Mouse (Mus musculus) forebrain, postnatal 0 days (tissue): ENCODE measurements around the gene Amer3. TPM values are rescaled to one million over a fixed set of nuclear protein-coding genes. Genes with fewer than 3 reads are reported as not detected.
A peak's percentile ranks its signal among the peaks of the same experiment; 100 is the strongest.
"Not testable (repeated sequence)": the region's sequence is repeated elsewhere in the genome, so short reads cannot be mapped to it uniquely, and the experiment has no call there.

ENCODE experiments used
- ATAC-seq: fragments of 200-750 bp; cut with Nextera tagmentation; 2 replicates; pipeline ENCODE4 v1.8.0; 2017; ENCODE audit warnings: mild to moderate bottlenecking, moderate library complexity
- DNase-seq: peaks from one replicate; pipeline ENCODE4 v3.0.0-alpha.2; 2015
- H3K27ac ChIP-seq: fragments of 300-500 bp; sonication (generic); 2 replicates; pipeline ENCODE4 v1.5.1; 2014; ENCODE audit warnings: low read depth, mild to moderate bottlenecking, antibody characterized with exemption, low read length, moderate library complexity, mixed read lengths
- H3K27me3 ChIP-seq: fragments of 300-500 bp; sonication (generic); 2 replicates; pipeline ENCODE4 v1.6.1; 2014; ENCODE audit warnings: mild to moderate bottlenecking, low read length, mixed read lengths; ENCODE audit not compliant: insufficient read depth
- H3K36me3 ChIP-seq: fragments of 300-500 bp; sonication (generic); 2 replicates; pipeline ENCODE4 v1.6.1; 2014; ENCODE audit warnings: mild to moderate bottlenecking, moderate library complexity; ENCODE audit not compliant: insufficient read depth
- H3K4me1 ChIP-seq: fragments of 300-500 bp; sonication (generic); 2 replicates; pipeline ENCODE4 v1.6.1; 2014; ENCODE audit warnings: antibody characterized with exemption; ENCODE audit not compliant: insufficient read depth
- H3K4me2 ChIP-seq: fragments of 300-500 bp; sonication (generic); 2 replicates; pipeline ENCODE4 v1.6.1; 2014; ENCODE audit warnings: low read depth, mild to moderate bottlenecking, moderate library complexity
- H3K4me3 ChIP-seq: fragments of 300-500 bp; sonication (generic); 2 replicates; pipeline ENCODE4 v1.5.1; 2014; ENCODE audit warnings: low read depth, low read length, mixed read lengths
- H3K9ac ChIP-seq: fragments of 300-500 bp; sonication (generic); 2 replicates; pipeline ENCODE4 v1.6.1; 2014; ENCODE audit warnings: mild to moderate bottlenecking
- H3K9me3 ChIP-seq: fragments of 300-500 bp; sonication (generic); 2 replicates; pipeline ENCODE4 v1.6.1; 2016; ENCODE audit warnings: low read length
- CTCF ChIP-seq: sonication (generic); IDR thresholded peaks from 2 replicates; pipeline ENCODE4 v1.5.1; 2016; ENCODE audit warnings: antibody characterized with exemption, control low read depth, low read depth
- WGBS: fragments of 180-500 bp; shearing (Covaris S2); extraction: QIAGEN DNeasy Blood & Tissue Kit; methylation state at CpG from one replicate; pipeline ENCODE4 v1.1.7; 2014; 5-methylcytosine and 5-hydroxymethylcytosine counted together
- polyA plus RNA-seq: library from polyadenylated mRNA; unstranded; fragments of >200 nt; fragmentation: Nextera tagmentation; extraction: Ambion mirVana; gene quantifications from 2 replicates; pipeline ENCODE4 v1.2.1, GENCODE M21; 2015
- total RNA-seq: library from RNA; depleted of rRNA; stranded (reverse); fragments of >200 nt; gene quantifications from 2 replicates; pipeline ENCODE4 v1.2.3, GENCODE M21; 2014; rRNA removed

Gene Amer3
- total and polyA plus RNA-seq, 2 experiments from 2014 or later: 25.0 to 68.5 TPM

GRCm38 (mm10) chr1:34601323-34602047, 22.0 kb downstream of the Amer3 start:
- 85% methylated on average over 3 of the region's 3 CpGs for WGBS
- ATAC-seq: no peak
- 0 out of 2 replicates have a peak, but pooled peaks cover 2% of the 10 kb centered on the region for H3K36me3 ChIP-seq
- H3K4me3 ChIP-seq: no peak overlapping the region
- no peak overlapping the region for H3K4me2 ChIP-seq
- no peaks in the 10 kb centered on the region for H3K27me3 ChIP-seq
- H3K9ac ChIP-seq: no peak overlapping the region
- no peak for DNase-seq
- no peak for TF ChIP-seq CTCF
- no peak overlapping the region for H3K27ac ChIP-seq
- H3K9me3 ChIP-seq: no peaks in the 10 kb centered on the region
- no peaks in the 10 kb centered on the region for H3K4me1 ChIP-seq

- WGBS: 13% methylated on average over 8 of the region's 8 CpGs
- peak; percentile 88 for DNase-seq
- Histone ChIP-seq H3K27ac (no peak overlapping the region), H3K27me3 (no peaks in the 10 kb centered on the region), H3K36me3 (no peaks in the 10 kb centered on the region), H3K4me3 (no peak overlapping the region), H3K4me2 (no peak overlapping the region), H3K4me1 (no peaks in the 10 kb centered on the region), H3K9me3 (no peaks in the 10 kb centered on the region), H3K9ac (no peak overlapping the region)
- peak; percentile 96 for TF ChIP-seq CTCF
- ATAC-seq: peak; percentile 85
Measured at GRCm38 (mm10) chr1:34602363-34602762, 22.9 kb downstream of the Amer3 start.

GRCm38 (mm10) chr1:34613801-34614200, 34.3 kb downstream of the Amer3 start:
- Histone ChIP-seq H3K4me1 (no peaks in the 10 kb centered on the region), H3K27ac (no peak overlapping the region), H3K9me3 (no peaks in the 10 kb centered on the region), H3K27me3 (no peaks in the 10 kb centered on the region), H3K36me3 (no peaks in the 10 kb centered on the region), H3K9ac (no peak overlapping the region), H3K4me3 (no peak overlapping the region), H3K4me2 (no peak overlapping the region)
- 54% methylated on average over 2 of the region's 2 CpGs for WGBS
- no peak for ATAC-seq
- no peak for TF ChIP-seq CTCF
- no peak for DNase-seq

GRCm38 (mm10) chr1:34620116-34620515, 40.7 kb downstream of the Amer3 start:
- H3K36me3 ChIP-seq, H3K4me2 ChIP-seq, H3K9ac ChIP-seq, DNase-seq, ATAC-seq, H3K27me3 ChIP-seq, H3K4me1 ChIP-seq, H3K9me3 ChIP-seq, H3K27ac ChIP-seq, H3K4me3 ChIP-seq: not testable (repeated sequence)
- 95% methylated on average over 13 of the region's 13 CpGs for WGBS

GRCm38 (mm10) chr1:34620761-34621160, 41.3 kb downstream of the Amer3 start:
- not testable (repeated sequence) for H3K36me3 ChIP-seq, ATAC-seq, H3K9me3 ChIP-seq, H3K4me2 ChIP-seq, H3K4me3 ChIP-seq, DNase-seq, H3K4me1 ChIP-seq, H3K27ac ChIP-seq, H3K9ac ChIP-seq, H3K27me3 ChIP-seq
- WGBS: 92% methylated on average over 5 of the region's 5 CpGs

GRCm38 (mm10) chr1:34635711-34636110, 56.3 kb downstream of the Amer3 start:
- Histone ChIP-seq H3K27me3 (no peaks in the 10 kb centered on the region), H3K4me1 (no peaks in the 10 kb centered on the region), H3K9ac (no peak overlapping the region), H3K36me3 (no peaks in the 10 kb centered on the region), H3K27ac (no peak overlapping the region), H3K4me3 (no peak overlapping the region), H3K9me3 (no peaks in the 10 kb centered on the region), H3K4me2 (no peak overlapping the region)
- WGBS: 84% methylated on average over 18 of the region's 18 CpGs
- DNase-seq: no peak
- TF ChIP-seq CTCF: no peak
- ATAC-seq: no peak

Other genes with a start within 250 kb of the Amer3 start
- 42.0 and 49.9 TPM in 2 replicates for gene Ccdc115, start 140.0 kb upstream of the Amer3 start, total RNA-seq
- gene Ccdc115, start 140.0 kb upstream of the Amer3 start, polyA plus RNA-seq: 60.6 and 63.2 TPM in 2 replicates
- 17.2 and 21.3 TPM in 2 replicates for gene Imp4, start 139.8 kb upstream of the Amer3 start, total RNA-seq
- gene Imp4, start 139.8 kb upstream of the Amer3 start, polyA plus RNA-seq: 51.8 and 56.9 TPM in 2 replicates
- gene Ptpn18, start 119.9 kb upstream of the Amer3 start, total RNA-seq: 4.3 and 12.5 TPM in 2 replicates
- gene Ptpn18, start 119.9 kb upstream of the Amer3 start, polyA plus RNA-seq: 6.5 and 9.3 TPM in 2 replicates
- not detected in 2 replicates for gene Prss39, start 81.2 kb upstream of the Amer3 start, total RNA-seq
- gene Prss39, start 81.2 kb upstream of the Amer3 start, polyA plus RNA-seq: not detected in 2 replicates
- not detected in 2 replicates for gene Cfc1, start 44.0 kb upstream of the Amer3 start, total RNA-seq
- gene Cfc1, start 44.0 kb upstream of the Amer3 start, polyA plus RNA-seq: 0.22 and 0.33 TPM in 2 replicates
- not detected in 2 replicates for gene Prss40, start 18.7 kb upstream of the Amer3 start, total RNA-seq
- 0.19 TPM in 1 of 2 replicates, not detected in the other for gene Prss40, start 18.7 kb upstream of the Amer3 start, polyA plus RNA-seq